Mouse (Mus musculus) neural tube, embryonic 11.5 days (tissue): ENCODE data around the gene Olfr552. TPM values are rescaled to one million over a fixed set of nuclear protein-coding genes. Genes with fewer than 3 reads are reported as not detected.

Experiments used
- ATAC-seq: fragments of 200-750 bp; cut with Nextera tagmentation; 2 replicates; pipeline ENCODE4 v1.8.0; 2017; ENCODE audit warnings: moderate number of reproducible peaks, mild to moderate bottlenecking, moderate TSS enrichment, moderate library complexity; ENCODE audit not compliant: insufficient read depth, low FRiP score, low TSS enrichment
- DNase-seq: peaks from one replicate; pipeline ENCODE4 v3.0.0-alpha.2; 2015; ENCODE audit warnings: low spot score
- H3K27ac ChIP-seq: fragments of 300-500 bp; sonication (generic); 2 replicates; pipeline ENCODE4 v1.5.1; 2014; ENCODE audit warnings: low read depth, mild to moderate bottlenecking, low read length
- H3K27me3 ChIP-seq: fragments of 300-500 bp; sonication (generic); 2 replicates; pipeline ENCODE4 v1.6.1; 2014; ENCODE audit warnings: mild to moderate bottlenecking, low read length, mixed read lengths; ENCODE audit not compliant: control insufficient read depth, insufficient read depth
- H3K36me3 ChIP-seq: fragments of 300-500 bp; sonication (generic); 2 replicates; pipeline ENCODE4 v1.6.1; 2014; ENCODE audit warnings: mild to moderate bottlenecking, low read length, moderate library complexity, mixed read lengths; ENCODE audit not compliant: control insufficient read depth, insufficient read depth
- H3K4me1 ChIP-seq: fragments of 300-500 bp; sonication (generic); 2 replicates; pipeline ENCODE4 v1.6.1; 2014; ENCODE audit warnings: low read length, mixed read lengths; ENCODE audit not compliant: control insufficient read depth, insufficient read depth
- H3K4me2 ChIP-seq: fragments of 300-500 bp; sonication (generic); 2 replicates; pipeline ENCODE4 v1.6.1; 2014; ENCODE audit warnings: low read depth, mild to moderate bottlenecking, moderate library complexity
- H3K4me3 ChIP-seq: fragments of 300-500 bp; sonication (generic); 2 replicates; pipeline ENCODE4 v1.5.1; 2014; ENCODE audit warnings: low read depth, low read length
- H3K9ac ChIP-seq: fragments of 300-500 bp; sonication (generic); 2 replicates; pipeline ENCODE4 v1.6.1; 2014; ENCODE audit warnings: mild to moderate bottlenecking, low read length
- H3K9me3 ChIP-seq: fragments of 300-500 bp; sonication (generic); 2 replicates; pipeline ENCODE4 v1.6.1; 2016; ENCODE audit warnings: low read length; ENCODE audit not compliant: control insufficient read depth
- WGBS: fragments of 180-500 bp; shearing (Covaris S2); extraction: QIAGEN DNeasy Blood & Tissue Kit; methylation state at CpG from one replicate; pipeline ENCODE4 v1.1.7; 2014; 5-methylcytosine and 5-hydroxymethylcytosine counted together
- polyA plus RNA-seq: library from polyadenylated mRNA; unstranded; fragments of >200 nt; fragmentation: Nextera tagmentation; extraction: Ambion mirVana; gene quantifications from 2 replicates; pipeline ENCODE4 v1.2.1, GENCODE M21; 2014

Gene Olfr552
- not detected in 2 replicates for polyA plus RNA-seq

DNA sequence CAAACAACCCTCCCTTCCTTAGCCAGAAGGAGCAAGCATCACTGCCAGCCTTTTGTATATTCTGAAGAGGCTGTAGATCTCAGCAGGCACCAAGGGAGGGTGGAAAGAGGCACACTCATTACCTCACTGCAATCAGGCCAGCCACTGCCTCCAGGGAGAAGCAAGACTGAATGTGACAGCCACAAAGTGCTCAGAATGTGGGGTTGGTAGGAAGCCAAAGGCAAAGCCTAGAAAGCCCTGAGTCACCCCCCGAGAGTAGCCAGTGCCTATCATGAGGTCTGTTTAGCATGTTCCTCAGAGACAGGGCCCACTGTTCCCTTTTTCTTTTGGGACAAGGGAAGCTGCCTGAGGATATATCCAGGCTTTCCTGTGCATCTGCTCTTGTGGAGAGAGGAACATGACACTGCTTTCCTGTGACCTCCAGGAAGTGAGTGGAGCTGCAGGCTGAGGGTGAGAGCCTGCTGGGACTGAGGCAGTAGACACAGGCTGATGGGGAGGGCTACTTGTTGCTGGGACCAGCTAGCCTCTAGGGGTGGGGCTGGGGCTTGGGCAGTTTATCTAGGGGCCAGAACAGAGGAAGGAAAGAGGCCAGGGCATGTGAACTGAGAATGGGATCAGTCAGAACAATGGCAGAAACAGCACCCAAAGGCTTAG lies at the start of gene Olfr552:
Olfr552 (plus strand) TSS at position 393 of the 654 bp plus-strand sequence.
- H3K9ac ChIP-seq: no peak within 1 kb of the TSS
- 85% methylated on average over 1 of the region's 1 CpGs for WGBS
- no peak within 1 kb of the TSS for H3K4me3 ChIP-seq
- no peaks in the 10 kb centered on the region for H3K36me3 ChIP-seq
- H3K9me3 ChIP-seq: no peaks in the 10 kb centered on the region
- no peak within 1 kb of the TSS for H3K4me2 ChIP-seq
- H3K4me1 ChIP-seq: no peaks in the 10 kb centered on the region
- no peak for DNase-seq
- H3K27me3 ChIP-seq: no peaks in the 10 kb centered on the region
- ATAC-seq: no peak
- no peak within 1 kb of the TSS for H3K27ac ChIP-seq

DNA sequence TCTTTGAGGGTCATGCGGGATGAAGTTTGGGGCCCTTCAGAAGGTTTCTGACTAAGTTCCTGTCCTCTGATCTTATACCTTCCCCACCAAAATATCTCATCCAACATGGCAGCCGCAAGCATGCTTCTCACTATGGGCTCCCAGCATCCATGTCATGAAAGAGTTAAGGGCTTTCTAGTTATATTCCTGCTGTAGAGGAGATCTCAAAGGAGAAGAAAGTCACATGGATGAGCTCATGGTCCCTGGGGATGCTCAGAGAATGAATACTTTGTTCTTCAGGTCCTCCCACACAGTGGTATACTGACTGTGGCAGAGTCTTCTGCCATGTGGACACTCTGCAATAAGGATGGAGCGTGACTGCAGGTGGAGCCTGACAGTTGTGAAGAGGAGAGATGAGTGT lies 48.0 kb upstream of the Olfr552 start, which contains the start of gene Olfr549:
Olfr549 (plus strand) TSS at position 301 of the 400 bp plus-strand sequence.
- H3K9me3 ChIP-seq: no peaks in the 10 kb centered on the region
- DNase-seq (no peak), ATAC-seq (no peak)
- 94% methylated on average over 3 of the region's 3 CpGs for WGBS
- no peaks in the 10 kb centered on the region for H3K27me3 ChIP-seq
- H3K4me3 ChIP-seq: no peak within 1 kb of the TSS
- no peaks in the 10 kb centered on the region for H3K36me3 ChIP-seq
- H3K9ac ChIP-seq: no peak within 1 kb of the TSS
- H3K4me1 ChIP-seq: no peaks in the 10 kb centered on the region
- no peak within 1 kb of the TSS for H3K27ac ChIP-seq
- H3K4me2 ChIP-seq: no peak within 1 kb of the TSS

DNA sequence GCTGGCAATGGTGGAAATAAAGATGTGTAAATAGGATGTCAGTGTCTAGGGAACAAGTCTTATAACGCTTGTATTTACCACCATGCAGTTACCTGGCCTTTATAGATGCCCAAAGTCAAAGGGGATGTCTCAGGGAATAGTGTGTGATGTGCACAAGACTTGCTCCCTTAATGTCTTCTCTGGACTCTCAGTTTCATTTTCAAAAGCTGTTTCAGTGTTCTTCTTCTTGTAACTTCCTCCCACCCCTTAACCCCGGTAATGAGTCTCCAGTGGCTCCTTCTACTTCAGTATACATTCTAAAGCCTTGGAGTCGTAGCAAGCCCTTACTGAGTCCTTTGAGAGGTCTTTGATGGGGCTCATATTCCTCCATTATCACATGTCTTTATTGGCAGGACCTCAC lies 44.3 kb upstream of the Olfr552 start:
- H3K27ac ChIP-seq: no peak overlapping the region
- H3K36me3 ChIP-seq: no peaks in the 10 kb centered on the region
- H3K4me2 ChIP-seq: no peak overlapping the region
- H3K4me3 ChIP-seq: no peak overlapping the region
- H3K9me3 ChIP-seq: no peaks in the 10 kb centered on the region
- no peaks in the 10 kb centered on the region for H3K27me3 ChIP-seq
- ATAC-seq (no peak), DNase-seq (no peak)
- H3K4me1 ChIP-seq: no peaks in the 10 kb centered on the region
- 85% methylated on average over 3 of the region's 3 CpGs for WGBS
- H3K9ac ChIP-seq: no peak overlapping the region

- DNase-seq: peak; percentile 36
- Histone ChIP-seq H3K4me2 (peak within 1 kb of the TSS; percentile 39), H3K27me3 (no peaks in the 10 kb centered on the region), H3K36me3 (no peaks in the 10 kb centered on the region), H3K4me3 (peak within 1 kb of the TSS; percentile 26), H3K9ac (peak within 1 kb of the TSS; percentile 52), H3K4me1 (0 out of 2 replicates have a peak, but pooled peaks cover 3% of the 10 kb centered on the region), H3K9me3 (no peaks in the 10 kb centered on the region), H3K27ac (no peak within 1 kb of the TSS)
- peak; percentile 73 for ATAC-seq
- WGBS: 21% methylated on average over 10 of the region's 10 CpGs
These were observed 32.3 kb upstream of the Olfr552 start, which contains the start of gene Trim21 for GRCm38 (mm10) chr7:102564999-102565997. Trim21 (minus strand) TSS chr7:102565486.

DNA sequence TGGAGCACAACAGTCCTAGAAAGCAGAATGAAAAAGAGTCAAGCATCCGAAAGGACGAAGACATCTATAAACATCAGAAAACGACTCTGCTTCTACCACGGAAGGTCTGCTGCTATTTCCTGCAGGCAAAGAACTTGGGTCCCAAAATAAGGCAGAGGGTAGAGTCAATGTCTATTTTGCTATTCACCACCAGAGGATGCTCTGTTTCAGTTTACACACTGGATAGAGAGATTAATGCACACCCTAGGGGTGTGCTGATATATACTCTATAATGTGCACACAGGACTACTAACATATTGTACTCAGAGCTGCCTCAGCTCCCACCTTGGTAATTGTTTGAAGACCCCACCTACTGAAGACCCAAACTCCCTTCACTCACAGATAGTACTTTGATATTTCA lies 31.4 kb upstream of the Olfr552 start:
- no peak overlapping the region for H3K9ac ChIP-seq
- H3K4me1 ChIP-seq: 0 out of 2 replicates have a peak, but pooled peaks cover 3% of the 10 kb centered on the region
- no peak overlapping the region for H3K4me2 ChIP-seq
- ATAC-seq: no peak
- no peaks in the 10 kb centered on the region for H3K27me3 ChIP-seq
- H3K36me3 ChIP-seq: no peaks in the 10 kb centered on the region
- 87% methylated on average over 4 of the region's 4 CpGs for WGBS
- no peak overlapping the region for H3K4me3 ChIP-seq
- no peaks in the 10 kb centered on the region for H3K9me3 ChIP-seq
- no peak overlapping the region for H3K27ac ChIP-seq
- no peak for DNase-seq

GRCm38 (mm10) chr7:102571142-102571541 lies 26.4 kb upstream of the Olfr552 start, which contains the start of gene Olfr550:
Olfr550 (plus strand) TSS chr7:102571442.
- DNase-seq (no peak), ATAC-seq (no peak)
- Histone ChIP-seq H3K9me3 (no peaks in the 10 kb centered on the region), H3K9ac (no peak within 1 kb of the TSS), H3K4me3 (no peak within 1 kb of the TSS), H3K27me3 (no peaks in the 10 kb centered on the region), H3K4me1 (no peaks in the 10 kb centered on the region), H3K4me2 (no peak within 1 kb of the TSS), H3K27ac (no peak within 1 kb of the TSS), H3K36me3 (no peaks in the 10 kb centered on the region)
- WGBS: 91% methylated on average over 8 of the region's 8 CpGs

GRCm38 (mm10) chr7:102573174-102573830 lies 24.3 kb upstream of the Olfr552 start:
- Histone ChIP-seq H3K4me2 (no peak overlapping the region), H3K9me3 (no peaks in the 10 kb centered on the region), H3K4me1 (no peaks in the 10 kb centered on the region), H3K36me3 (no peaks in the 10 kb centered on the region), H3K27me3 (no peaks in the 10 kb centered on the region), H3K27ac (no peak overlapping the region), H3K9ac (no peak overlapping the region), H3K4me3 (no peak overlapping the region)
- WGBS: 84% methylated on average over 3 of the region's 3 CpGs
- no peak for DNase-seq
- ATAC-seq: no peak

DNA sequence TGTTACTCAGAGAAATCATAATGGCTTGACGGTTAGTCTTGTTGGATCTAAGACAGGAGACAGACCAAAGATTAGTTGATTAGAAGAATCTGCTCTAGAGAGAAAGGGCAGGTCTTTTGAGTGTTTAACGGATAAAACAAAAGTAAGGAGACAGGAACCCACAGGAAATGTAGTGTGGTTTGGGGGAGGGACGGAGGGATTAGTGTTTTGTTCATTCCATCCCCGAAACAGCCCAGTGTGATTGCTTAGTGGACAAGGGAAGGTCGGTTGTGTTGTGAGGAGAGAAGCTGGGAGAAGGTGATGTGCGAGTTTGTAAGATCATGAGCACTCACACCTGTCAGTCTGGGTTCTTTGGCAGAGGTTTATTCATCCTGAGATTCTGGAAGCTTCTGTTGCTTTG lies 21.6 kb upstream of the Olfr552 start:
- Histone ChIP-seq H3K27ac (no peak overlapping the region), H3K4me2 (no peak overlapping the region), H3K9me3 (no peaks in the 10 kb centered on the region), H3K36me3 (no peaks in the 10 kb centered on the region), H3K9ac (no peak overlapping the region), H3K27me3 (no peaks in the 10 kb centered on the region), H3K4me1 (no peaks in the 10 kb centered on the region), H3K4me3 (no peak overlapping the region)
- WGBS: 74% methylated on average over 6 of the region's 6 CpGs
- DNase-seq: no peak
- ATAC-seq: no peak
